Mouse (Mus musculus) heart, adult 2 months (tissue): ENCODE measurements around the gene Plod2.

Source experiments
- CTCF ChIP-seq: fragments of 200-600 bp; IDR thresholded peaks from 2 replicates; pipeline ENCODE4 v1.8.1; 2022; ENCODE audit warnings: antibody characterized with exemption, mild to moderate bottlenecking, moderate library complexity
- EP300 ChIP-seq: fragments of 200-500 bp; IDR thresholded peaks from 2 replicates; pipeline ENCODE4 v1.6.1; 2011; ENCODE audit warnings: low read depth, low read length, control low read depth; ENCODE audit not compliant: insufficient read depth

GRCm38 (mm10) chr9:92613206-92613605 lies 71.2 kb downstream of the Plod2 start:
- TF ChIP-seq EP300, result no peak
- no peak for TF ChIP-seq CTCF
